Mouse (Mus musculus) lung, embryonic 14.5 days (tissue): ENCODE data around the gene Snx29. TPM values are rescaled to one million over a fixed set of nuclear protein-coding genes. Genes with fewer than 3 reads are reported as not detected.

Source experiments
- ATAC-seq: fragments of 200-750 bp; cut with Nextera tagmentation; 2 replicates; pipeline ENCODE4 v1.8.0; 2017; ENCODE audit warnings: mild to moderate bottlenecking, moderate TSS enrichment, moderate library complexity; ENCODE audit not compliant: insufficient read depth
- DNase-seq: peaks from one replicate; pipeline ENCODE4 v3.0.0-alpha.2; 2015
- H3K27ac ChIP-seq: fragments of 300-500 bp; sonication (generic); 2 replicates; pipeline ENCODE4 v1.5.1; 2014; ENCODE audit warnings: low read depth, mild to moderate bottlenecking, moderate library complexity
- H3K27me3 ChIP-seq: fragments of 300-500 bp; sonication (generic); 2 replicates; pipeline ENCODE4 v1.6.1; 2014; ENCODE audit warnings: low read length, control low read depth; ENCODE audit not compliant: insufficient read depth
- H3K36me3 ChIP-seq: fragments of 300-500 bp; sonication (generic); 2 replicates; pipeline ENCODE4 v1.6.1; 2014; ENCODE audit warnings: control low read depth; ENCODE audit not compliant: insufficient read depth
- H3K4me1 ChIP-seq: fragments of 300-500 bp; sonication (generic); 2 replicates; pipeline ENCODE4 v1.6.1; 2014; ENCODE audit warnings: antibody characterized with exemption, control low read depth; ENCODE audit not compliant: insufficient read depth
- H3K4me2 ChIP-seq: fragments of 300-500 bp; sonication (generic); 2 replicates; pipeline ENCODE4 v1.6.1; 2014; ENCODE audit warnings: mild to moderate bottlenecking
- H3K4me3 ChIP-seq: fragments of 300-500 bp; sonication (generic); 2 replicates; pipeline ENCODE4 v1.5.1; 2014; ENCODE audit warnings: low read depth, low read length
- H3K9ac ChIP-seq: fragments of 300-500 bp; sonication (generic); 2 replicates; pipeline ENCODE4 v1.6.1; 2014
- H3K9me3 ChIP-seq: fragments of 300-500 bp; sonication (generic); 2 replicates; pipeline ENCODE4 v1.6.1; 2016; ENCODE audit warnings: low read depth, low read length, control low read depth
- CTCF ChIP-seq: IDR thresholded peaks from 2 replicates; pipeline ENCODE4 v1.5.1; 2016; ENCODE audit warnings: antibody characterized with exemption, low read depth
- WGBS: fragments of 180-500 bp; shearing (Covaris S2); extraction: QIAGEN DNeasy Blood & Tissue Kit; methylation state at CpG from one replicate; pipeline ENCODE4 v1.1.7; 2014; 5-methylcytosine and 5-hydroxymethylcytosine counted together
- polyA plus RNA-seq: library from polyadenylated mRNA; unstranded; fragments of >200 nt; fragmentation: Nextera tagmentation; extraction: Ambion mirVana; gene quantifications from 2 replicates; pipeline ENCODE4 v1.2.1, GENCODE M21; 2014

The Snx29 gene
- polyA plus RNA-seq, 1 experiment from 2014 or later: 10.3 TPM

DNA sequence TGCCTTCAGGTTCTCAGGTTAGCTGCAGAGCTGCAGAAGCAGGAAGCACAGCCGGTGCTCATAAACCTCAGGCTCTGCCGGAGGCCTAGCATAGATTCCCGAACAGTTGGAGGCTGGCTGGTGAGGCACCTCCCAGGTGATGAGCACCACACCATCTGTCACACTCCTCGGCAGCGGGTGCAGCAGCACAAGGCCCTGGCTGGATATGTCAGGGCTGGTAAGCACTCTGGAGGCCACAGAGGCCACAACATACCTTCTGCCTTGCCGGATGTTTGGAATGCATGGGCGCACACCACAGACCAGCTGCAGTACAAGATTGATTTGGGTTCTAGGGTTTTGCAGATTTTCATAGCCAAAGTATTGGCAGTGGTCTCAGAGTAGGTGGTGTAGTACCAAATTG lies 172.2 kb downstream of the Snx29 start:
- ATAC-seq: no peak
- Histone ChIP-seq H3K4me3 (no peak overlapping the region), H3K36me3 (no peaks in the 10 kb centered on the region), H3K9ac (no peak overlapping the region), H3K27ac (no peak overlapping the region), H3K27me3 (no peaks in the 10 kb centered on the region), H3K4me1 (no peaks in the 10 kb centered on the region), H3K4me2 (no peak overlapping the region), H3K9me3 (no peaks in the 10 kb centered on the region)
- no peak for TF ChIP-seq CTCF
- WGBS: 49% methylated on average over 7 of the region's 7 CpGs
- DNase-seq: no peak

GRCm38 (mm10) chr16:11495923-11496616 lies 173.4 kb downstream of the Snx29 start:
- Histone ChIP-seq H3K4me3 (no peak overlapping the region), H3K36me3 (no peaks in the 10 kb centered on the region), H3K27me3 (no peaks in the 10 kb centered on the region), H3K9ac (no peak overlapping the region), H3K4me2 (no peak overlapping the region), H3K4me1 (no peaks in the 10 kb centered on the region), H3K27ac (no peak overlapping the region), H3K9me3 (no peaks in the 10 kb centered on the region)
- 70% methylated on average over 10 of the region's 10 CpGs for WGBS
- no peak for TF ChIP-seq CTCF
- no peak for ATAC-seq
- DNase-seq: no peak

DNA sequence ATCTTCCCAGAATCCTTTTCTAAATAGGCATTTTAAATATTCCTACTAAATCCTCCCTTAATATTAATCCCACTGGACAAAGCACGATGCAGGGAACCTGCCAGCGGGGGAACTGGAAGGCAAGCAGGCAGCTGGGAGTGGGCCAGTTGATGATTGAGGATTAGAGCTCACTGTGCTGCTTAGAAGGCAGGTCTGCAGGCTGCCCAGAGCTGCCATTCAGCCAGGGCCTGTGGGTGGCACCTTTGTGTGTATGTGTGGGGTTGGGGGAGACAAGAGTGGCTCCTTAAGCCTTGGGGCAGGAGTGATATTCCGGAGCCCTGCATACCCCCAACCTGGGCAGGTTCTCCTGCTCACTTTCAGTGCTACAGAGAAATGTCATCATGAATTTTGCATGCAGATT lies 174.0 kb downstream of the Snx29 start:
- no peak overlapping the region for H3K4me3 ChIP-seq
- ATAC-seq: no peak
- DNase-seq: no peak
- no peaks in the 10 kb centered on the region for H3K4me1 ChIP-seq
- no peak overlapping the region for H3K27ac ChIP-seq
- H3K36me3 ChIP-seq: no peaks in the 10 kb centered on the region
- 84% methylated on average over 3 of the region's 3 CpGs for WGBS
- no peak for TF ChIP-seq CTCF
- no peak overlapping the region for H3K4me2 ChIP-seq
- H3K9ac ChIP-seq: no peak overlapping the region
- H3K9me3 ChIP-seq: no peaks in the 10 kb centered on the region
- H3K27me3 ChIP-seq: no peaks in the 10 kb centered on the region

DNA sequence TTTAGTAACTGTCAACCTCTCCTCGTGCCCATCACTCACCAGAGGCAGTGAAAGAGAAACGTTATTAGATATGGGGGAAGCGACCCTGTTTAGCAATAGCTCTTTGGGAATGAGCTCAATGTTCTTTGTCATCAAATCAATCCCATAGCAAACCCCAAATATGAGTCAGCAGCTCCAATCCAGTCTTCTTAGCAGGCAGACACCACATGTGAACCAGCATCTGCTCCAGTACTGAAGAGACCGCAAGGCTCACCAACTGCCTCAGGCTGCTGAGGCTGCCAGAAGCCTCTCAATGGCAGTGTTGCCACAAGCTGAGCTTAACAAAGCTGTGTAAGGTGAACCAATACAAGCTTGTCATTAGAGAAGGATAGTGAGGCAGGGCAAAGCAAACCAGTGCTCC lies 177.4 kb downstream of the Snx29 start:
- no peak overlapping the region for H3K4me2 ChIP-seq

DNA sequence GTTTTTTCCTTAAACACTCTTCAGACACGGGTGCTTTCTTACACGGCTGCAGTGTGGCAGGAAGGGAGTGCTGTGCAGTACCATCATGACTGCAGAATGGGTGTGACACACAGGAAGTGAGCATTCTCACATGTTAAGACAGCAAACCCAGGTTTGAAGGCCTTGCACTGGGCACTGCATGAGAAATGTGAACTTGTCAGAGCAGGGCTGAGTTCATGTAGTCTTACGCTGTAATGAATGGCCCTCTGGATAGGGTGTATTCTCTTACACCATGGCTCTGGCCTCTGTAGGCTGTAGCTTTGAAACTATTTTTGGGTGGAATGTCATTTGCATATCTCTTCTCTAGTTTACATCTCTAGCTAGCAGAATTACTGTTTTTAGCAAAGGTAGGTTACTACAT lies 178.4 kb downstream of the Snx29 start:
- ATAC-seq (no peak), DNase-seq (no peak)
- Histone ChIP-seq H3K4me1 (no peaks in the 10 kb centered on the region), H3K9ac (no peak overlapping the region), H3K27me3 (no peaks in the 10 kb centered on the region), H3K9me3 (no peaks in the 10 kb centered on the region), H3K36me3 (no peaks in the 10 kb centered on the region), H3K27ac (no peak overlapping the region), H3K4me3 (no peak overlapping the region), H3K4me2 (no peak overlapping the region)
- WGBS: 74% methylated on average over 3 of the region's 3 CpGs
- TF ChIP-seq CTCF: no peak

More for the DNA sequence above, 177.4 kb downstream of the Snx29 start:
- Histone ChIP-seq H3K36me3 (no peaks in the 10 kb centered on the region), H3K4me1 (no peaks in the 10 kb centered on the region), H3K27ac (no peak overlapping the region), H3K9ac (no peak overlapping the region), H3K4me3 (no peak overlapping the region), H3K9me3 (no peaks in the 10 kb centered on the region), H3K27me3 (no peaks in the 10 kb centered on the region)
- WGBS: 57% methylated on average over 4 of the region's 4 CpGs
- no peak for ATAC-seq
- DNase-seq: no peak
- TF ChIP-seq CTCF: no peak

DNA sequence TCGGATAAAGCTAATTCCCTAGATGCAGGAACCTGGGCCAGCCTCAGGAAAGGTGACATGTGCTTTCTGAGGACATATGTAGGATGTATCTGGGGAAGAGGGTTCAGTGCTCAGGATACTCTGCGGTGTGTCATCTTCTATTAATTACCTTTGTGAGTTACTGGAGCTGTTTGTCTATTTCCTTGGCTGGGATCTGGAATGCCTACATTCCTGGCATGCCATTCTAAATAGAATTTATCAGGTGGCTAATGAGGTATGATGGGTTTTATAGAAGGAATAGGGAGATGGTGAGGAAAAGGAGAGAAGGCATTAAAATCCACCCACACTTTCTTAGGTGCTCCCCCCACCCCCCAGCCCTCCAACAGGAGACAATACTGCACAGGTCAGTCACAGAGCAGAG lies 178.9 kb downstream of the Snx29 start:
- no peak overlapping the region for H3K4me3 ChIP-seq
- no peaks in the 10 kb centered on the region for H3K36me3 ChIP-seq
- H3K27ac ChIP-seq: no peak overlapping the region
- TF ChIP-seq CTCF: no peak
- H3K27me3 ChIP-seq: no peaks in the 10 kb centered on the region
- WGBS: 67% methylated on average over 2 of the region's 2 CpGs
- H3K9ac ChIP-seq: no peak overlapping the region
- H3K4me1 ChIP-seq: no peaks in the 10 kb centered on the region
- DNase-seq: no peak
- no peak overlapping the region for H3K4me2 ChIP-seq
- no peak for ATAC-seq
- H3K9me3 ChIP-seq: no peaks in the 10 kb centered on the region

- H3K4me1 ChIP-seq: no peaks in the 10 kb centered on the region
- TF ChIP-seq CTCF: no peak
- 83% methylated on average over 2 of the region's 2 CpGs for WGBS
- no peak overlapping the region for H3K4me2 ChIP-seq
- no peaks in the 10 kb centered on the region for H3K36me3 ChIP-seq
- H3K27me3 ChIP-seq: no peaks in the 10 kb centered on the region
- no peak for ATAC-seq
- no peak for DNase-seq
- no peak overlapping the region for H3K27ac ChIP-seq
- H3K9me3 ChIP-seq: no peaks in the 10 kb centered on the region
- no peak overlapping the region for H3K4me3 ChIP-seq
- H3K9ac ChIP-seq: no peak overlapping the region
Observed at GRCm38 (mm10) chr16:11504666-11505491, 182.2 kb downstream of the Snx29 start.
